Mouse (Mus musculus): ENCODE data around the gene Itga5. TPM values are rescaled to one million over a fixed set of nuclear protein-coding genes. Genes with fewer than 3 reads are reported as not detected.

Gene Itga5
- polyA plus RNA-seq, 1 experiment from 2014 or later = 8.1 TPM

- Histone ChIP-seq H3K27ac (no peak overlapping the region), H3K4me3 (replicated peaks; ENCODE audit: low read length) (no peak overlapping the region), H3K36me3 (replicated peaks; ENCODE audit: control insufficient read depth, insufficient read depth) (no peaks in the 10 kb centered on the region), H3K4me1 (replicated peaks; ENCODE audit: control insufficient read depth, insufficient read depth, low read length) (no peaks in the 10 kb centered on the region), H3K9ac (no peak overlapping the region), H3K9me3 (ENCODE audit: control insufficient read depth, low read length) (no peaks in the 10 kb centered on the region), H3K27me3 (ENCODE audit: control insufficient read depth, insufficient read depth, low read length) (no peaks in the 10 kb centered on the region), H3K4me2 (replicated peaks) (no peak overlapping the region)
- ATAC-seq (ENCODE audit: low FRiP score) = peak; percentile 34; the same call in 1 of the 2 replicates
- WGBS = 38% methylated on average over 4 of the region's 4 CpGs
- no peak for DNase-seq (ENCODE audit: low spot score)
Measured at GRCm38 (mm10) chr15:103358278-103359121, 8.1 kb downstream of the Itga5 start.

- H3K4me1 ChIP-seq (replicated peaks; ENCODE audit: control insufficient read depth, insufficient read depth, low read length) = no peaks in the 10 kb centered on the region
- no peak overlapping the region for H3K4me2 ChIP-seq (replicated peaks)
- DNase-seq (ENCODE audit: low spot score) = no peak
- ATAC-seq (ENCODE audit: low FRiP score) = no peak
- H3K9ac ChIP-seq = no peak overlapping the region
- no peak overlapping the region for H3K27ac ChIP-seq
- H3K27me3 ChIP-seq (ENCODE audit: control insufficient read depth, insufficient read depth, low read length) = no peaks in the 10 kb centered on the region
- H3K36me3 ChIP-seq (replicated peaks; ENCODE audit: control insufficient read depth, insufficient read depth) = no peaks in the 10 kb centered on the region
- no peak overlapping the region for H3K4me3 ChIP-seq (replicated peaks; ENCODE audit: low read length)
- no peaks in the 10 kb centered on the region for H3K9me3 ChIP-seq (ENCODE audit: control insufficient read depth, low read length)
- 86% methylated on average over 4 of the region's 4 CpGs for WGBS
Measured at GRCm38 (mm10) chr15:103357817-103358216, 8.7 kb downstream of the Itga5 start.

GRCm38 (mm10) chr15:103356130-103356529, 10.4 kb downstream of the Itga5 start:
- H3K4me2 ChIP-seq (replicated peaks) = no peak overlapping the region
- 84% methylated on average over 4 of the region's 4 CpGs for WGBS
- no peaks in the 10 kb centered on the region for H3K27me3 ChIP-seq (ENCODE audit: control insufficient read depth, insufficient read depth, low read length)
- H3K9ac ChIP-seq = no peak overlapping the region
- H3K4me3 ChIP-seq (replicated peaks; ENCODE audit: low read length) = no peak overlapping the region
- no peaks in the 10 kb centered on the region for H3K4me1 ChIP-seq (replicated peaks; ENCODE audit: control insufficient read depth, insufficient read depth, low read length)
- DNase-seq (ENCODE audit: low spot score) (no peak), ATAC-seq (ENCODE audit: low FRiP score) (no peak)
- H3K36me3 ChIP-seq (replicated peaks; ENCODE audit: control insufficient read depth, insufficient read depth) = no peaks in the 10 kb centered on the region
- no peaks in the 10 kb centered on the region for H3K9me3 ChIP-seq (ENCODE audit: control insufficient read depth, low read length)
- H3K27ac ChIP-seq = no peak overlapping the region

DNA sequence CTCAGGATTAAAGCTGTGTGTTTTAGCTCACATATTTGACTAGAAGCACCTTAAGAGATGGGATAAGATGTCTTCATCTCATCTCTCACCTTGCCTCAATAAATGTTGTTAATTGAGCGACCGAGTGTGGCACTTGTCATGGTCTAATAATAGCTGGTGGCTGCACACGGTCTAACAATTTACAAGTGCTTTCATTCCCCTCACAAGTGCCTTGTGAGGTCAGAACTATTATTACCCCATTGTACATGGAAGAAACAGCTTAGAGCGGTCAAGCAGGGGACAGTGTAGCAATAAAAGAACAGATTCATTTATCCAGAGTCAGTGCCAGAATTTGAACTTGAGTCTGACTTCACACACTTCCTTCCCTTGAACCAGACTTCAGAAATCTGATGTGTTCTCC, 11.1 kb downstream of the Itga5 start:
- Histone ChIP-seq H3K36me3 (replicated peaks; ENCODE audit: control insufficient read depth, insufficient read depth) (no peaks in the 10 kb centered on the region), H3K4me1 (replicated peaks; ENCODE audit: control insufficient read depth, insufficient read depth, low read length) (no peaks in the 10 kb centered on the region), H3K4me2 (replicated peaks) (no peak overlapping the region), H3K27me3 (ENCODE audit: control insufficient read depth, insufficient read depth, low read length) (no peaks in the 10 kb centered on the region), H3K4me3 (replicated peaks; ENCODE audit: low read length) (no peak overlapping the region), H3K27ac (no peak overlapping the region), H3K9ac (no peak overlapping the region), H3K9me3 (ENCODE audit: control insufficient read depth, low read length) (no peaks in the 10 kb centered on the region)
- ATAC-seq (ENCODE audit: low FRiP score) (no peak), DNase-seq (ENCODE audit: low spot score) (no peak)
- WGBS = 89% methylated on average over 4 of the region's 4 CpGs

- no peaks in the 10 kb centered on the region for H3K36me3 ChIP-seq (replicated peaks; ENCODE audit: control insufficient read depth, insufficient read depth)
- WGBS = 94% methylated on average over 2 of the region's 2 CpGs
- no peak overlapping the region for H3K27ac ChIP-seq
- no peaks in the 10 kb centered on the region for H3K27me3 ChIP-seq (ENCODE audit: control insufficient read depth, insufficient read depth, low read length)
- no peaks in the 10 kb centered on the region for H3K4me1 ChIP-seq (replicated peaks; ENCODE audit: control insufficient read depth, insufficient read depth, low read length)
- DNase-seq (ENCODE audit: low spot score) (no peak), ATAC-seq (ENCODE audit: low FRiP score) (no peak)
- H3K9ac ChIP-seq = no peak overlapping the region
- no peaks in the 10 kb centered on the region for H3K9me3 ChIP-seq (ENCODE audit: control insufficient read depth, low read length)
- no peak overlapping the region for H3K4me2 ChIP-seq (replicated peaks)
- H3K4me3 ChIP-seq (replicated peaks; ENCODE audit: low read length) = no peak overlapping the region
Measured at GRCm38 (mm10) chr15:103354690-103355089, 11.9 kb downstream of the Itga5 start.

DNA sequence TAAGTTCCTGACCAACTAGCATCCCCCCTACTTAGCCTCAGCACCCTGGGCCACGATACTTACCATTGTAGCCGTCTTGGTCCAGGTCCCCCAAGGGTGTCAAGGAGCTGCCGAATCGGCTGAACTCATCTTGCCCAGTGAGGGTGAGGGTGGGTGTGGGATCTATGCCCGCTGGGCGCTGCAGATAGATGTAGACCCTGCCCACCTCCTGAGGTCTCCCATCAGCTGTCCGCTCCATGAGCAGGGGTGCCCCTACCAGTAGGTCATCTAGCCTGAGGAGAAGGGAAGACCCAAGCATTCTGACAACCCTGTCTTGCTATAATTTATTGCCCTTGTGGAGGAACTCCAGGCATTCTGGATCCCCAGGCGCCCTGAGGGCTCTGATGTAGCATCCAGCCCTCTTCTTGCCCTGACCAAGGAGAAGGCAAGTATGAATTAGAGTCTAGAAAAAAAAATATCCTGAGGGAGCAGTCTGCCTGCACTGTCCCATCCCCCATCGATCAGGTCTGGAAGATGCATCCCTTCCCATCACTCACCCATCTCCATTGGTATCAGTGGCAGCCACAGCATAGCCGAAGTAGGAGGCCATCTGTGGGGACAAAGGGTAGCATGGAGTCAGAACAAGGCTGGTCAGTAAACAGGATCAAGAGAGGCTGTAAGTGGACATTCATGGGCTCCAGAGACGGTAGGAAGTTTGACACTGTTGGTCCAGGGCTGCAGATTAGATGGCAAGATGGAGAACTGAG, 12.9 kb downstream of the Itga5 start:
- DNase-seq (ENCODE audit: low spot score) = no peak
- Histone ChIP-seq H3K4me2 (replicated peaks) (no peak overlapping the region), H3K4me1 (replicated peaks; ENCODE audit: control insufficient read depth, insufficient read depth, low read length) (no peaks in the 10 kb centered on the region), H3K9ac (no peak overlapping the region), H3K9me3 (ENCODE audit: control insufficient read depth, low read length) (no peaks in the 10 kb centered on the region), H3K27me3 (ENCODE audit: control insufficient read depth, insufficient read depth, low read length) (no peaks in the 10 kb centered on the region), H3K36me3 (replicated peaks; ENCODE audit: control insufficient read depth, insufficient read depth) (no peaks in the 10 kb centered on the region), H3K27ac (no peak overlapping the region), H3K4me3 (replicated peaks; ENCODE audit: low read length) (no peak overlapping the region)
- 95% methylated on average over 11 of the region's 11 CpGs for WGBS
- ATAC-seq (ENCODE audit: low FRiP score) = no peak

DNA sequence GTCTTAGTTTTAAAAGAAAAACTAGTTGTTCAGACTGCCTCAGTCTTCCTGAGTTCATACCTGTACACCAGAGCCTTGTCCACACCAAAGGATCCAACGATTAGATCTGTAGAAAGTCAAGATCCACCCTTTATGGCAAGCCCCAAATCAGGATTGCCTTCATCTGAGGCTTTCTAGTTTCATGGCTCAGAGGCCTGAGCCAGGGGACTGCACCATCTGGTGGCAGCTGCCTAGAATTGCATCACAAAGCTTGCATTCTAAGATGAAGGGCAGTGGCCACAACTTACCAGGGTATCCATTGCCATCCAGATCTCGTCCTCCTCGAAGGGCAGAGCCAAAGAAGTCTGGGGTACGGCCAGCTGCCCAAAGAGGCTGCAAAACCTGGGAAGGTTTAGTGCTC, 13.7 kb downstream of the Itga5 start:
- H3K4me2 ChIP-seq (replicated peaks) = no peak overlapping the region
- H3K4me1 ChIP-seq (replicated peaks; ENCODE audit: control insufficient read depth, insufficient read depth, low read length) = no peaks in the 10 kb centered on the region
- no peak overlapping the region for H3K9ac ChIP-seq
- H3K36me3 ChIP-seq (replicated peaks; ENCODE audit: control insufficient read depth, insufficient read depth) = no peaks in the 10 kb centered on the region
- no peaks in the 10 kb centered on the region for H3K27me3 ChIP-seq (ENCODE audit: control insufficient read depth, insufficient read depth, low read length)
- no peak overlapping the region for H3K4me3 ChIP-seq (replicated peaks; ENCODE audit: low read length)
- no peak overlapping the region for H3K27ac ChIP-seq
- no peaks in the 10 kb centered on the region for H3K9me3 ChIP-seq (ENCODE audit: control insufficient read depth, low read length)
- DNase-seq (ENCODE audit: low spot score) (peak; percentile 83), ATAC-seq (ENCODE audit: low FRiP score) (no peak)
- 35% methylated on average over 4 of the region's 4 CpGs for WGBS

- Histone ChIP-seq H3K36me3 (replicated peaks; ENCODE audit: control insufficient read depth, insufficient read depth) (no peaks in the 10 kb centered on the region), H3K9ac (no peak overlapping the region), H3K9me3 (ENCODE audit: control insufficient read depth, low read length) (no peaks in the 10 kb centered on the region), H3K27ac (no peak overlapping the region), H3K4me3 (replicated peaks; ENCODE audit: low read length) (no peak overlapping the region), H3K4me1 (replicated peaks; ENCODE audit: control insufficient read depth, insufficient read depth, low read length) (no peaks in the 10 kb centered on the region), H3K4me2 (replicated peaks) (no peak overlapping the region), H3K27me3 (ENCODE audit: control insufficient read depth, insufficient read depth, low read length) (no peaks in the 10 kb centered on the region)
- WGBS = 4% methylated on average over 2 of the region's 2 CpGs
- ATAC-seq (ENCODE audit: low FRiP score) (no peak), DNase-seq (ENCODE audit: low spot score) (peak; percentile 68)
Measured at GRCm38 (mm10) chr15:103347275-103347684, 19.3 kb downstream of the Itga5 start.

DNA sequence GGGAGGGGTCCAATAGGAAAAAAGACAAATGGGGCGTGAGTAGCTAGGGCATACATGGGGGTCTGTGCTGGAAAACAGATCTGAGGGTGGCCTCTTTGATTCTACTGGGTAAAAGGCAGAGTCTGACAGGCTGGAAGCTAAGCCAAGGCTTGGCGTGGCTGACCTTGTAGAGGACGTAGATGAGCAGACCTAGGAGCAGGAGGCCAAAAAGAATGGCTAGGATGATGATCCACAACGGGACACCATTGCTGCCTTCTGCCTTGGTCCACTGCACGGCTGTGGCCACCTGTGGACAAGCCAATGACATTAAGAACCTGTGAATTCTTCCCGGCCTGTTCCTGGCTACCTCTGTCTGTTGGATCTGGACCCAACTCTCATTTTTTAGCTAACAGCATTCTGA, 20.8 kb downstream of the Itga5 start:
- DNase-seq (ENCODE audit: low spot score) = no peak
- no peak overlapping the region for H3K4me2 ChIP-seq (replicated peaks)
- H3K27me3 ChIP-seq (ENCODE audit: control insufficient read depth, insufficient read depth, low read length) = no peaks in the 10 kb centered on the region
- no peak overlapping the region for H3K27ac ChIP-seq
- WGBS = 86% methylated on average over 6 of the region's 6 CpGs
- no peaks in the 10 kb centered on the region for H3K4me1 ChIP-seq (replicated peaks; ENCODE audit: control insufficient read depth, insufficient read depth, low read length)
- H3K9ac ChIP-seq = no peak overlapping the region
- H3K9me3 ChIP-seq (ENCODE audit: control insufficient read depth, low read length) = no peaks in the 10 kb centered on the region
- no peak for ATAC-seq (ENCODE audit: low FRiP score)
- no peak overlapping the region for H3K4me3 ChIP-seq (replicated peaks; ENCODE audit: low read length)
- no peaks in the 10 kb centered on the region for H3K36me3 ChIP-seq (replicated peaks; ENCODE audit: control insufficient read depth, insufficient read depth)

Data from hindbrain, embryonic 14.5 days (tissue).